Mouse (Mus musculus) liver, postnatal 0 days (tissue): ENCODE measurements around the gene Larp1b.

Experiments
- CTCF ChIP-seq: sonication (generic); IDR thresholded peaks from 2 replicates; pipeline ENCODE4 v1.5.1; 2016; ENCODE audit warnings: antibody characterized with exemption, low read depth
- EP300 ChIP-seq: IDR thresholded peaks from 2 replicates; pipeline ENCODE4 v1.6.1; 2016; ENCODE audit warnings: antibody characterized with exemption, low read depth, mild to moderate bottlenecking

- TF ChIP-seq CTCF (no peak), EP300 (no peak)
Measured at GRCm38 (mm10) chr3:41061831-41062565, 112.4 kb downstream of the Larp1b start.
